Mouse (Mus musculus): ENCODE measurements at regions not wholly inside any gene's neighbourhood (a gene's known extent, or its start where the extent isn't known, plus 50 kb on each side); places are given as distances from the start of the nearest gene placed in this dataset.
"Not testable (repeated sequence)": the region's sequence is repeated elsewhere in the genome, so short reads cannot be mapped to it uniquely, and the experiment has no call there.

- peak; percentile 74 for DNase-seq
Measured at GRCm38 (mm10) chr4:51868250-51868649, 570.8 kb upstream of the Smc2 start.

GRCm38 (mm10) chr4:51868716-51869115 lies 570.3 kb upstream of the Smc2 start:
- not testable (repeated sequence) for DNase-seq

GRCm38 (mm10) chr4:51885460-51885859 lies 553.6 kb upstream of the Smc2 start:
- DNase-seq, result no peak

GRCm38 (mm10) chr4:51889280-51889679 lies 549.8 kb upstream of the Smc2 start:
- DNase-seq, result no peak

GRCm38 (mm10) chr4:51928245-51928644 lies 510.8 kb upstream of the Smc2 start:
- DNase-seq, result no peak

- DNase-seq, result no peak
Measured at GRCm38 (mm10) chr4:51969751-51970150, 469.3 kb upstream of the Smc2 start.

- DNase-seq, result no peak
Measured at GRCm38 (mm10) chr4:51978962-51979361, 460.1 kb upstream of the Smc2 start.

- DNase-seq, result no peak
Measured at GRCm38 (mm10) chr4:51992482-51992881, 446.6 kb upstream of the Smc2 start.

GRCm38 (mm10) chr4:52036765-52037353 lies 402.2 kb upstream of the Smc2 start:
- DNase-seq, result no peak

GRCm38 (mm10) chr4:52043404-52043803 lies 395.6 kb upstream of the Smc2 start:
- DNase-seq, result peak; percentile 94

- DNase-seq, result no peak
Measured at GRCm38 (mm10) chr4:52050948-52051347, 388.1 kb upstream of the Smc2 start.

- DNase-seq, result no peak
Measured at GRCm38 (mm10) chr4:52056031-52056430, 383.0 kb upstream of the Smc2 start.

- DNase-seq, result no peak
Measured at GRCm38 (mm10) chr4:52060031-52060430, 379.0 kb upstream of the Smc2 start.

GRCm38 (mm10) chr4:52099187-52099586 lies 339.9 kb upstream of the Smc2 start:
- no peak for DNase-seq

- DNase-seq, result no peak
Measured at GRCm38 (mm10) chr4:52105887-52106286, 333.2 kb upstream of the Smc2 start.

GRCm38 (mm10) chr4:52117765-52118290 lies 321.2 kb upstream of the Smc2 start:
- DNase-seq, result no peak

GRCm38 (mm10) chr4:52118439-52119072 lies 320.5 kb upstream of the Smc2 start:
- DNase-seq, result no peak

GRCm38 (mm10) chr4:52152565-52153164 lies 286.4 kb upstream of the Smc2 start:
- peak; percentile 73 for DNase-seq

GRCm38 (mm10) chr4:52176240-52176639 lies 262.8 kb upstream of the Smc2 start:
- no peak for DNase-seq

GRCm38 (mm10) chr4:52197777-52198176 lies 241.3 kb upstream of the Smc2 start:
- no peak for DNase-seq

- no peak for DNase-seq
Measured at GRCm38 (mm10) chr4:52210601-52211000, 228.4 kb upstream of the Smc2 start.

GRCm38 (mm10) chr4:52211022-52211421 lies 228.0 kb upstream of the Smc2 start:
- no peak for DNase-seq

GRCm38 (mm10) chr4:52213363-52213762 lies 225.7 kb upstream of the Smc2 start:
- no peak for DNase-seq

Measured in heart, adult 11 months (tissue).